Mouse (Mus musculus) CD4-positive naive resting alpha-beta T cell, adult 57 days (primary cell): ENCODE measurements around the gene Dbp. TPM values are rescaled to one million over a fixed set of nuclear protein-coding genes. Genes with fewer than 3 reads are reported as not detected.

ENCODE experiments used
- total RNA-seq: library from RNA; stranded (reverse); gene quantifications from one replicate; pipeline ENCODE4 v1.2.4, GENCODE M21; 2023

Gene Dbp
- total RNA-seq: 41.2 TPM

GRCm38 (mm10) chr7:45704730-45705442 lies at the start of gene Dbp:
Gene Dbp (plus strand): TSS chr7:45705088.

GRCm38 (mm10) chr7:45666161-45666560 lies 38.7 kb upstream of the Dbp start, which contains the start of gene Fut2:
Gene Fut2 (minus strand): TSS chr7:45666394.

GRCm38 (mm10) chr7:45683396-45684050 lies 21.4 kb upstream of the Dbp start, which contains the start of gene Ntn5:
Gene Ntn5 (plus strand): TSS chr7:45684022.

DNA sequence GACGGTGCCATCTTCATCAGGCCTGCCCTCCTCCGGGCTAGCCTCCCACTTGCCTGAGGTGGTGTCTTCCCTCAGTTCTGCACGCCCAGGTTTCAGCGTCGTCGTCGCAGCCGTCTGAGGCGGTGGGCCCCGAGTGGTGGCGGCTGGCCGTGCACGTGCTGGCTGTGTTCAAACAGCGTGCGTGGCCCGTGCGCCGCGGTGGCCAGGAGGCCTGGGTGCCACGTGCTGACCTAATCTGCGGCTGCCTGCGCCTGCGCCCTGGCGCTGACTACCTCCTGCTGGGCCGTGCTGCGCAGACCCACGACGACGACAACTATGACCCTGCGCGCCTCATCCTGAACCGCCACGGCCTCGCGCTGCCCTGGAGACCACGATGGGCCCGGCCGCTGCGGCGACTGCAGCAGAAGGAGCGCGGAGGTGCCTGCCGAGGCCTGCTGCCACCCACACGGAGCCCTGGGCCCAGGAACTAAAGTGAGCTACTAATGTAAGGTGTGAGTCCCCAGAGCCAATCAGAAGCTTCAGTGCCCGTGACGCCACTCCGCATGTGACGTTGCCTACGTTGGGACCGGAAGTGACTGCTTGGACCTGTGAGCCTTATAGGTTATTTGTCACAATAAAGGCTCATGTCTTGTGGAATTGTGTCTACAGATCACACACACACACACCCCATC lies 10.8 kb upstream of the Dbp start, which contains the start of gene Sec1:
Gene Sec1, minus strand, starts transcription at position 482 of the 671 bp plus-strand sequence.

GRCm38 (mm10) chr7:45699523-45700141 lies 5.3 kb upstream of the Dbp start, which contains the start of gene Car11:
Gene Car11 (plus strand): TSS chr7:45699843.

DNA sequence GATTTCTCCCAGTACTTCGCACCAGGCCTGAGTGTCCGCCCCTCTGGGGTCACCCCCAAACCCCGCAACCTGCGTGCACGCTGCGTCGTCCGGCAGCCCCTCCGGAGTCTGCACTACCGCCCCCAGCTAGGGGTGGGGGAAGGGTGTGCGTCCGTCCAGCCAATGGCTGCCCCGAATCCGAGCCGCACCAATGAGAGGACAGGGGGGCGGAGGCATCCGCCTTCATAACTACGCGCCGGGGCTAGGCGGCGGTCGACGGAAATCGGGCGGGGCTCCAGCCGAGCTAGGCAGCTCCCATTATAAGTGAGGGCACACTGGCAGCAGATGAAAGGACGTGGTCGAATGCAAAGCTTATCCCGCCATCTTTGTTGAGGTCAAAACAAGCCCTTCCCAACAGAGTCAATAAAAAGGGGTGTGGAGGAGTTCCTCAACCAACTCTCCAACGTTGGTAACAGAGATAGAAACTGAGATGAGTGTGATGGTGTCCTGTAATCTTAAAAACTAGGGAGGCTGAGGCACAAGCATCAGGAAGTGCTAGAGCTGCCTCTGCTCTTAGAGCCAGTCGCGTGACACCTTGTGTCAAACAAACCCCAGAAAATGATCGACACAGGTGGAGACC lies 10.3 kb downstream of the Dbp start, which contains the start of gene Rpl18:
Gene Rpl18, plus strand, starts transcription at position 368 of the 619 bp plus-strand sequence.

DNA sequence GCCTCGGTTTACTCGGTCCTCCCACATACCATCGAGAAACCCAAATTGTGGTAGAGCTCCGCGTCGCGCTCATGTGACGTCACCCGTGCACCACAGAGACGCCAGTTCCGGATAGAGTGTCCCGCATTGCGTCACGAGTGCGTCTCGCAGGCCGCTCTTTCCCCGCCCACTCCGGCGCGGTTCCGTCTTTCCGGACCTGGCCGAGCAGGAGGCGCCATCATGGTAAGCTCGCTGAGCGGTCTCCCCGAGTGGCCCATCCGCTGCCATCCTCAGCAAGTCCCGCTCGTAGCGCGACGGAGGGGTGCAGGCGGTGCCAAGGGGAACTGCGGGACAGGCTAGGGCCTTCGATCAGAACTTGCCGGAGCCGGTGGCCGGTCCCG lies 13.0 kb downstream of the Dbp start, which contains the start of gene Sphk2:
Gene Sphk2, minus strand, starts transcription at position 85 of the 380 bp plus-strand sequence.

GRCm38 (mm10) chr7:45720413-45721233 lies 15.7 kb downstream of the Dbp start, which contains the start of gene Fam83e:
Gene Fam83e (plus strand): TSS chr7:45721212.

DNA sequence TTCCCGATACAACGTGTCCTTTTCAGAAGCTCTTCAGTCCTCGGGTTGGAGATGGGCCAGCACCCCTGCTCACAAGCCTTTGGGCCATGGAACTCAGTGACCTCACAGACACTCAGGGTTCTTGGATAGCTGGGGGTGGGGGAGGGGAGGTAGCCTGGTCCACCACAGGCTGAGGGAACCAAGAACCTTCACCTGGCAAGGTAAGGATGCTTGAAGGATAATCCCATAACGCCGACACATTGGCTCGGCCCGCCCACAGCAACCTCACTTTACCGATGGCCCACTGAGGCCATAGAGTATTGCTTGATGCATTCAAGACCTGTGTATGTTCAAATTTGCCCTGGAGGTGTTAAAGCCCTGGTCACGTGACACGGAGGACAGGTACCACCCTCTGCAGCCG lies 20.8 kb downstream of the Dbp start, which contains the start of gene Spaca4:
Gene Spaca4, minus strand, starts transcription at position 101 of the 400 bp plus-strand sequence.

Other genes starting within 250 kb of the Dbp start
- gene Ftl1, start 245.2 kb upstream of the Dbp start, total RNA-seq: 537 TPM
- gene Bax, start 238.2 kb upstream of the Dbp start, total RNA-seq: 74.8 TPM
- gene Tulp2, start 223.2 kb upstream of the Dbp start, total RNA-seq: not detected
- gene Gm45808, start 218.3 kb upstream of the Dbp start, total RNA-seq: not detected
- gene Dhdh, start 216.3 kb upstream of the Dbp start, total RNA-seq: 1.2 TPM
- 80.1 TPM for gene Nucb1, start 194.7 kb upstream of the Dbp start, total RNA-seq
- 949 TPM for gene Ppp1r15a, start 178.8 kb upstream of the Dbp start, total RNA-seq
- gene Plekha4, start 178.8 kb upstream of the Dbp start, total RNA-seq: 3.9 TPM
- 2.9 TPM for gene Hsd17b14, start 150.2 kb upstream of the Dbp start, total RNA-seq
- 52.3 TPM for gene Bcat2, start 134.9 kb upstream of the Dbp start, total RNA-seq
- not detected for gene Fgf21, start 89.6 kb upstream of the Dbp start, total RNA-seq
- not detected for gene Fut1, start 87.8 kb upstream of the Dbp start, total RNA-seq
- gene Izumo1, start 83.3 kb upstream of the Dbp start, total RNA-seq: not detected
- gene Rasip1, start 77.6 kb upstream of the Dbp start, total RNA-seq: 0.47 TPM
- gene Mamstr, start 65.1 kb upstream of the Dbp start, total RNA-seq: not detected
- gene Fut2, start 38.7 kb upstream of the Dbp start, total RNA-seq: not detected
- 0.38 TPM for gene Ntn5, start 21.1 kb upstream of the Dbp start, total RNA-seq
- gene Sec1, start 10.7 kb upstream of the Dbp start, total RNA-seq: not detected
- 12.3 TPM for gene Car11, start 5.2 kb upstream of the Dbp start, total RNA-seq
- 2,817 TPM for gene Rpl18, start 10.4 kb downstream of the Dbp start, total RNA-seq
- gene Sphk2, start 12.9 kb downstream of the Dbp start, total RNA-seq: 31.0 TPM
- gene Fam83e, start 16.1 kb downstream of the Dbp start, total RNA-seq: 2.5 TPM
- gene Spaca4, start 20.7 kb downstream of the Dbp start, total RNA-seq: not detected
- gene Lmtk3, start 78.7 kb downstream of the Dbp start, total RNA-seq: 0.89 TPM
- 1.9 TPM for gene Sult2b1, start 79.6 kb downstream of the Dbp start, total RNA-seq
- gene Cyth2, start 109.5 kb downstream of the Dbp start, total RNA-seq: 127 TPM
- gene Kcnj14, start 119.7 kb downstream of the Dbp start, total RNA-seq: 1.8 TPM
- gene Grwd1, start 125.9 kb downstream of the Dbp start, total RNA-seq: 31.7 TPM
- 60.7 TPM for gene Kdelr1, start 167.7 kb downstream of the Dbp start, total RNA-seq
- 0.41 TPM for gene Grin2d, start 173.3 kb downstream of the Dbp start, total RNA-seq
- not detected for gene Syngr4, start 191.6 kb downstream of the Dbp start, total RNA-seq
- 9.2 TPM for gene Tmem143, start 191.9 kb downstream of the Dbp start, total RNA-seq
- 306 TPM for gene Emp3, start 216.3 kb downstream of the Dbp start, total RNA-seq
- gene Ccdc114, start 219.0 kb downstream of the Dbp start, total RNA-seq: 2.9 TPM